Mouse (Mus musculus) left cerebral cortex, postnatal 36 days (tissue): ENCODE measurements around the gene Polr2e. TPM values are rescaled to one million over a fixed set of nuclear protein-coding genes. Genes with fewer than 3 reads are reported as not detected.
"Not testable (repeated sequence)": the region's sequence is repeated elsewhere in the genome, so short reads cannot be mapped to it uniquely, and the experiment has no call there.

ENCODE experiments used
- DNase-seq, 2 experiments: peaks; one replicate each; pipeline ENCODE4 v3.0.0; 2021 to 2022; ENCODE audit warnings: low spot score in 2 of 2, mixed read lengths in 1 of 2
- intact Hi-C: fragments of 180-260 bp; cut with DNase I; formaldehyde crosslinking; loops from one replicate; pipeline ENCODE4 v1.15.1; 2025
- total RNA-seq, 2 experiments: library from RNA; stranded (reverse); gene quantifications; 2 replicates each; pipeline ENCODE4 v1.2.3; 2021

The Polr2e gene
- total RNA-seq, 2 experiments from 2014 or later, result 69.2 to 83.6 TPM

DNA sequence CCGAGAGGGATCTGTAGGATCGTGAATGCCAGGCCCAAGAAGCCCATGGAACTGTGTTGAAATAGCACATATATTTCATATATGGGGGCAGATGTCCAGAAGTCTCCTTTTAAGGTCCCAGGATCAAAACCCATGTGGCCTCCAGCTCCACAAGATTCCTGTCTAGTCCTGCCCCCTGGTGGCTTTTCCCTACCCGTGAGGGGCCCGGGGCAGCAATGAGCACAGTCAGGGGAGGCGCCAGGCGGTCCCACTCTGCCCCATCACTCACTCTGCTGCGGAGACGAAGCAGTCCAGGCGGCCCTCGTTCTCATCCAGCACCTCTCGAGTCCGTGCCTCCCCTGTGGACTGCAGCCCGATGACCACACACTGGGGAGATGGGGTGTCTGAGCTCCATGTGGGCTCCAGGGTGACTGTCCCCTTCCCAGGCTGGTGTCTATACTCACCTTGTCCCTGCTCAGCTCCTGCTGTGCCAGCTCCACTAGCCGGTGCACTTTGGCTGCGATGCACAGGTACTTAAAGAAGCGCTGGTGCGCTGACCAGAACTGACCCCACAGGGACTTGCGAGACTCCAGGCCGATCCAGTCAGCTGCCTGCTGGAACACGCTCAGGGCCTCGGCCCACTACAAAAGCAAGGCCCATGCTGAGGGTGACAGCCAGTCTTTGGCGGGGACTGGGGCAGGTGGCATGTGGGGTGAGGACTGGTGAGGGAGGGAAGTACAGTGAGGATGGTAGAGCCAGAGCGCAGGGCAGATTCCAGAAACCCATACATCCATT, 24.5 kb upstream of the Polr2e start:
- intact Hi-C loops, result no loop called here
- DNase-seq, result no peak

DNA sequence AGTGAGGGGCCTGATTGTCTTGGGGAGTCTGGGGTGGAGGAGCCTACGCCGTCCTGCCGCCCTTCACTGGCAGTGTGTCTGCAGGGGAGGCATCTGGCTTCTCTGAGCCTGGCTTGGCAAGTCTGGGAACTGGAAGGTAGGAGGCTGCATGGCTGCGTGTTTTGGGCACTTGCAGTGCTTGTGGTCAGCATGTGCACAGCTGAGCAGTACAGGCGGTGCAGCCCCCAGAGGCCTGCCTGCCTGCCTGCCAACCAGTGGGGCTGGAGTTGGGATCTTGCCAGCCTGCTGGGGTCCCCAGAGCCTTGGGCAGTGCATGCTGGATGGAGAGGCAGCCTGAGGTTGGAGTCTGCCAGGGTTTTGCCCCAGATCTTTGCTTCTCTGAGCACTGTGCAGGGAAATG, 23.5 kb upstream of the Polr2e start:
- peak in 1 of 2 experiments; percentile 29 for DNase-seq
- intact Hi-C loops, result no loop called here

DNA sequence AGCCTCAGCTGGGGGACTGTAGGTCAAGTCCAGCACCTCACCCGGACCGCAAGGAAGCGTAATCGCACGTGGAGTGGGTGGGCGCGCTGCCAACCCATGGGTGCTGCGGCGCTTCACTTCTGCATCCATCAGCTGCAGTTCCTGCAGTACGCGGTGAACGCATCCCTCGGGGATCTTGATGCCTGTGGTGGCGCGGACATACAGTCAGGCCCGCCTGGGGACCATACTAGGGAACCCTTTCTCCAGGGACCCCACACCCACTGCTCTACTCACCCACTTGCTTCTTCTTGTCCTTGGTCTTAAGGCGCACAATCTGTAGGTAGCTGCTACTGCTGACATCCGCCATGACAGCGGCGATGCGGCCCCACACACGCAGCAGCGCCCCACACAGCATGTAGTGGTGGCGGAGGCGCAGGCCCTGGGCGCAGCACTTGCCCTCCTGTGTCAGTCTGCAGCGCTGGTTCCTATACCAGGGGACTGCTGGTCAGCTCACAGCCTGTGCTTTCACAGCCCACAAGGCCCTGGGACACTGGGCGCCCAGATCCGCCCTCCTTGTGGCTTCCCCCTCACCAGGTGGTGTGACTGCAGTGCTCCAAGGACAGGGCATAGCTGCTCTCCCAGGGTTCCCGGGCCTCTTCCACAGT, 18.2 kb upstream of the Polr2e start:
- intact Hi-C loops, result no loop called here
- peak; percentile 31 to 32 for DNase-seq

DNA sequence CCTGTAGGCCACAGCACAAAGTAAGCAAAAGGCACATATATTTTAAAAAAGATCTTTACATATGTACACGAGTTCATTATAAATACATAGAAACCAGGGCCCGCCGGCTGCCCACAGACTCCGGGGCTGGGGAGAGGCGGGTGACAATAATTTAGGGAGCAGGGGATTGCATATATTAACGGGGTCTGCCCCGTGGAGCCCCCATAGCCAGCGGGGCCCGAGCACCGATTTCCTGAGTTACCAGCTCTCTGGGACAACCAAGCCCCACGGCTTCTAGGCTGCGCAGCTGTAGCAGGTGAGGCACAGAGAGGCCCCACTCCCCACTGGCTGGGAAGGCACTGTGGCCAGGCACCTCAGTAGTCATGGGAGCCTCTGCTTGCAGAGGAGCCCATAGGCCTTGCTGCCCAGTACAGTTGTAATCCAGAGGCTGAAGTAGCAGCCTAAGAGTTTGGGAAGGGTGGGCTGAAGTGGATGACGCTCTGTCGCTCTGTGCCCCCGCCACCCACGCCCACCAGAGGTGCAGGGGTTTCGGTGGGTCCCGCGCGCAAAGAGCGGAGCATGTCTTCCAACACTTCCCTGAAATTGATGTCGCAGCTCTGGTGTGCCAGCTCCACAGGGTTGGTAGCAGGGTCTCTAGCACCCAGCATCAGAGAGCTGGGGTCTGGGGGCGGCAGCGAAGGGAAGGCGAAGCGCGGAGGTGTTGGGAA, 17.5 kb upstream of the Polr2e start:
- intact Hi-C loops, result no loop called here
- no peak for DNase-seq

DNA sequence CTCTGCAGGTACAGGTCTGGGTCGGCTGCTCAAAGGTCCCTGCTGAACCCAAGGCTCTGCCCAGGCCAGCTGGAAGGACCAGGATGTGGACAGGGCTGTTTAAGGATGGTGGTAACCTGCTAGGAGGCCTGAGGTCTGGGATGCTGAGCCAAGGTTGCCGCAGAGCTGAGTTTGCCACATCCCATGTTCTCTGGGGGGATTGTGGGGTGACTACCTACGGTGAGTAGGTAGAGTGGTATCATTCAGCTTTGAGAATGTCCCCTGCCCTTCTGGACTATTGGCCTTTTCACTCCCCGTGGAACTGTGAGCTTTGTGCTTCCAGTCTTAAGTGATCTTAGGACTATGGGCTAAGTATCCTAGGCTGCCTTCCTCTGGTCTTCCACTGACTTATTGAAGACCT, 16.9 kb upstream of the Polr2e start:
- intact Hi-C loops, result no loop called here
- DNase-seq, result no peak

DNA sequence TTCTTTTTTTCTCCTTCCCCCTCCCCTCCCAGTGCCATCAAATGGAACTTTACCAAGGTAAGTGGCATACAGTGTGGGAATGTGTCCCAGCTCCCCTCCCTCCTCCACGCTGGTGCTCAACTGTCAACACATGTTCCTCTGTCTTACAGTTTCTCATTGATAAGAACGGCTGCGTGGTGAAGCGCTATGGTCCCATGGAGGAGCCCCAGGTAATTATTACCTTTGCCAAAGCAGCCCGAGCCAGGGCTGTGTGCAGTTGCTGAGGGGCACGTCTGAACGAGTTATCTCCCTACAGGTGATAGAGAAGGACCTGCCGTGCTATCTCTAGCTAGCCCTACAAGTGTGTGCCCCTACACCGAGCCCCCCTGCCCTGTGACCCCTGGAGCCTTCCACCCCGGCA, 16.3 kb upstream of the Polr2e start:
- intact Hi-C loops, result no loop called here
- DNase-seq, result no peak

DNA sequence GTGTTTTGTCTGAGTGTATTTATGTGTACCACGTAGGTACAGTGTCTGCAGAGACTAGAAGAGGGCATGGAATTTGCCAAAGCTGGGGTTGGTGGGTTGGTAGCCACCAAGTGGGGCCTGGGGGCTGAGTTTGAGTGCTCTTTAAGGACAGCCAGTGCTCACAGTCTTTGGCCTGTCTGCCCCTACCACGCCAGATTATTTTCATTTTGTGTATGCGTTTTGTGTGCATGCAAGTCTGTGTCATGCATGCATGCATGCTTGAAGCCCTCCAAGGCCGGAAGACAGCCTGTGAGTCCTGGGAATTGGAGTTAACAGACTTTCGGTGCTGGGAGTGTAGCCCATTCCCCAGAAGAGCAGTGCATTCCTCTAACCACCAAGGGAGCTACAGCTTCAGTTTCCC, 15.8 kb upstream of the Polr2e start:
- intact Hi-C loops, result no loop called here
- no peak for DNase-seq

DNA sequence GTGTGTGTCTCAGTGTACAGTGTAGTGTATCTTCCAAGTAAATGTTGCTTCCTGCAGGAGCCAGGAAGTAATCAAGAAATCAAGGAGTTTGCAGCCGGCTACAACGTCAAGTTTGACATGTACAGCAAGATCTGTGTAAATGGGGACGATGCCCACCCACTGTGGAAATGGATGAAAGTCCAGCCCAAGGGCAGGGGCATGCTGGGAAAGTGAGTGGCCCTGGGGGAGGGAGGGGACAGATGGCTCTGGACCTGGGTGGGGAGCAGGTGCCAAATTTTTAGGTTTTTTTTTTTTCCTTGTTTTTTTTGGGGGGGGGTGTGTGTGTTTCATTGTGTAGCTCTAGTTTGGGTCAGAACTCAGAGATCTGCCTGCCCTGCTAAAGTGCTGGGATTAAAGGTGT, 15.3 kb upstream of the Polr2e start:
- not testable (repeated sequence) for DNase-seq
- intact Hi-C loops, result loop anchor here (5.0 kb wide), 1 partner anchor 57 kb away; no protein-coding TSS in a partner anchor

DNA sequence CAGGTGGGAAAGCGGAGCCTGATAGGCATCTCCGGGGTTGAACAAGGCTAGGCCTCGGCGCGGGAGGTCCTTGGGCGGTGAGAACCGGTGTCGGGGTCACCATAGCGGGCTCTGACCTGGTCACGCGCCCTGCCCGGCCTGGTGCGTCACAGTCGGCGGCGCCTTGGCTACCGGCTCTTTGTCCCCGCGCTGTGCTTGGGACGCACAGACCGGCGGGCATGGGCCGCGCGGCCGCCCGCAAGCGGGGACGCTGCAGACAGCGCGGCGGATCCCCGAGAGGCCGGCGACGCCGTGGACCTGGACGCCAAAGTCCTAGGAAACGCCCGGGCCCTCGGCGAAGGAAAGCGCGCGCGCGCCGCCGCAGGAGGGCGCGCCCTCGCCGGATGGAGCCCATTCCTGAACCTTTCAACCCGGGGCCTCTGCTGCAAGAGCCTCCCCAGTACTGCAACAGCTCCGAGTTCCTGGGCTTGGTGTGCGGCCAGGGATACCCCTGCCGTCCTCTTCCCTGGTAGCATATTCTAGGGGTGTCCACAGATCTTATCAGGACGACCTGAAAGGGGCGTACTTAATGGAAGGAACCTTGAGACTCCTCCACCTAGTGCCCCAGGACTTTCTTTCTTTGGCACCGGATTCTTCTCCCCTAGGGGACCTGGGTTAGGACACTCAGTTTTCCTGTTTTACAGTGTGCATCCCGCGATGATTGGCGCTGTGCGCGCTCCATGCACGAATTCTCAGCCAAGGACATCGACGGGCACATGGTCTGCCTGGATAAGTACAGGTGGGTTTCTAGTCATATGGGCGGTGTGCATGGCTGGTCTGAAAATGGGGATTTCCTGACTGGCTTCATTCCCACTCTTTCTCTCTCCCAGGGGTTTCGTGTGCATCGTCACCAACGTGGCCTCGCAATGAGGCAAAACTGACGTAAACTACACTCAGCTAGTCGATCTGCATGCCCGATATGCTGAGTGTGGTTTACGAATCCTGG, 14.5 kb upstream of the Polr2e start:
- intact Hi-C loops, result loop anchor here (5.0 kb wide), 1 partner anchor 58 kb away; no protein-coding TSS in a partner anchor
- peak; percentile 36 to 67 for DNase-seq

DNA sequence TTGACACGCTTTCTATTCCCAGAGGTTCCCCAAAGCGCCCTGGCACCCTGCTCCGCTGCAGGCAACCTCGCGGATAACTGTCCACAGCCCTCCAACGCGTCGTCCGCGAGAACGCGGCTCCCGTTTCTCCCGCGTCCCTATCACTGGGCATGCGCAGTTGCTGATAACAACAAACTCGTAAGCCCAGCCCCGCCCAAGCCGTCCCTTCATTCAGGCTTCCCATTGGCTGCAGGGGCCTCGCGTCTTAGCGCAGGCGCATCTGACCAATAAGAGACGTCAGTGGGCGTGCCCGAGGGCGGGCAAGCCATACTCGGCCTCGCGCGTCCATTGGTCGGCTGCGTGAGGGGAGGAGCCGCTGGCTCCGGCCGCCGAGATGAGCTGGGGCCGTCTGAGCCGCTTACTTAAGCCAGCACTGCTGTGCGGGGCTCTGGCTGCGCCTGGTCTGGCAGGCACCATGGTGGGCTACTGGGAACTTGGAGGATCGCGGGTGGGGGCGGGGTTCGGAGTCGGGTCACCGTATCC, 13.7 kb upstream of the Polr2e start:
- intact Hi-C loops, result loop anchor here (5.0 kb wide), 1 partner anchor 59 kb away; no protein-coding TSS in a partner anchor
- peak; percentile 99 to 100 for DNase-seq

DNA sequence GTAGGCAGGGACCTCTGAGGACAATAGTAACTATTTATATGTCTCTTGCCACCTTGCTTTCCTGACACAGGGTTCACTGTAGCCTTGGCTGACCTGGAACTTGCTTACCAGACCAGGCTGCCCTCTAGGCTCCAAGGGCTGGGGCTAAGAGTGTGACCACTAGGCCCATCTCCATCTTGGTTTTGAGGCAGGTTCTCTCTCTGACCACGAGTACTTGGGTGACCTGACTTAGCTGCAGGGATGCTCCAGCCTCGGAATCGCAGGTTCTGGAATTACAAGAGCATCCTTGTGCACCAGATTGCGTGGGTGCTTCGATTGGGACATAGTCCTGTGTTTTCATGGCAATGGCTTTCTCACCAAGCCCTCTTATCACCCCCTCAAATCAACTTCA, 12.8 kb upstream of the Polr2e start:
- intact Hi-C loops, result loop anchor here (5.0 kb wide), 1 partner anchor 60 kb away; no protein-coding TSS in a partner anchor
- no peak for DNase-seq

DNA sequence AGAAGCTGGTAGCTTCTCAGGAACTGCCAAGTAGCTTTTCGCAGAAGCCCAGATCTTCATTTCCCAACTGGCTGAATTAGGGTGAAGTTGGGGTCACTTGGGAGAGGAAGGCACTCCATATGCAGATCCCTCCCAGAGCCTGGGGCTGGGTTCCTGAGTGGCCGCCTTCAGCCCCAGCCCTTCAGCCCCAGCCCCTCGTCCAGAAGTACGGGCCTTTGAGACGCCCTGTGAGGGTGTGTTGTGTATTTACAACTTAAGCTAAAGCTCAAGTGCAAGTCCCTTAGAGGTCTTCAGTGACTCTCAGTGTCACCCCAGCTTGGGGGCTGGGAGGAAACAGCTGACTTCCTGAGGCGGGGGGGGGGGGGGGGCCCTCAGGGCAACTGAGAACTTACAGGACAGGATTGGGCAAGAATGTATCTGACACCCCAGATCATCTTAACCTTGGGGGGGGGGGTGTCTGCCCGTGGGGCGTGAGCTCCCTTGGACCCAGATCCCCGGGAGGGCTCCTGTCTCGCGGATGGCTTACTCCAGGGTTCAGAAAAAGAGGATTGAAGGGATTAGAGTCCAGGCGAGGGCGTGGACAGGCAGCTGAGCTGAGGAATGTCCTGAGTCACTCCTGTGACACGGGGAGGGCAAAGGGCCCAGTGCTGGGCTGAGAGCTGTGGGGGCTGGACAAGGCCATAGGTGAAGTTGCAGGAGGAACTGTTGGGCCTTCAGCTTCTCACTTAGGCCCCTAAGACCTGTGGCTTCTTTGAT, 12.2 kb upstream of the Polr2e start:
- DNase-seq, result no peak
- intact Hi-C loops, result loop anchor here (5.0 kb wide), 1 partner anchor 61 kb away; no protein-coding TSS in a partner anchor

DNA sequence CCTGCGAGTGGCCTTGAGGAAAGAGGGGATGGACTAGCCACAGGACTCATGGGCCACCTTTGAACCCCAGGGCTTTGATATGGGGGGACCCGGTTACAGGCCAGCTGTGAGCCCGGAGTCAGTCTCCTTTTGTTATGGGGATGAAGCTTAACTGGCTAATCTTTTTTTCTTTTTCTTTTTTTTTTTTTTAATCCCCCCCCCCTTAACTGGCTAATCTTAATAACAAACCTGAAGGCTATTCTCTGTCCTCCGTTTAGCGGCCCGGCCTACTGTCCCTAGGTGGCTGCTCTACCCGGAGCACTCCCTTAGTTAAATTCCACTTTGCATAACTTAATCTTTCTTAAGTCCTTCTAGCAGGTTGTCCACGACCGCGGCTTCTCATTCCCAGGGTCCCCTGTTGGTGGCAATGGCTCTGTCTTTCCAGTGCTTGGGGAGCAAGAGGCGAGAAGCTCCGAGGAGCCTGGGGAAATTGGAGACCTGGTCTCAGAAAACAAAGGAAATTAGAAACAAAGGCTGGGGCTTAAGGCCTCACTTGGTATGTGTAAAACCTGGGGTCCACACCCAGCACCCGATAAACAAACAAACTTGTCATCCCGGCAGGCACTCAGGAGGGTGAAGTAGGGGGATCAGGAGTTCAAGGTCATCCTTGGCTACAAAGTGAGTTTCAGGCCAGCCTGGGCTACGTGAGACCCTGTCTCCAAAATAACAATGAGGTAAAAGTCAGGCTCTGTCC, 11.5 kb upstream of the Polr2e start:
- intact Hi-C loops, result loop anchor here (5.0 kb wide), 1 partner anchor 61 kb away; no protein-coding TSS in a partner anchor
- no peak for DNase-seq

DNA sequence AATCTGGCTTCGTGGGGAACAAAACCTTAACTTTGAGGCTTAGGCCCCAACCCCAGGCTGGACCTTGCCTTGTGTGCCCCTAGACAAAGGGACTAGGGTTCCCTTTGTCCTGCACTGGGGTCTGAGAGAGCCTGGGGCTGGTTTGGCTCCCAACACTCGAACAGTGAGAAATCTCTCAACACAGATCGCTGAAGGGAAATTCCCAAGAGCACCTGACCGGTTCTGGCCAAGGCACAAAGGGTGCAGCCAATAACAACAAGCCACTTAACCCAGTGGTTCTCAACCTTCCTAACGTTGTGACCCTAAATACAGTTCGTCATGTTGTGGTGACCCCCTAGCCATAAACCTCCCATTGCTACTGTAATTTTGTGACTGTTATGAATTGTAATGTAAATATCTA, 10.6 kb upstream of the Polr2e start:
- intact Hi-C loops, result loop anchor here (5.0 kb wide), 1 partner anchor 62 kb away; no protein-coding TSS in a partner anchor
- DNase-seq, result no peak

DNA sequence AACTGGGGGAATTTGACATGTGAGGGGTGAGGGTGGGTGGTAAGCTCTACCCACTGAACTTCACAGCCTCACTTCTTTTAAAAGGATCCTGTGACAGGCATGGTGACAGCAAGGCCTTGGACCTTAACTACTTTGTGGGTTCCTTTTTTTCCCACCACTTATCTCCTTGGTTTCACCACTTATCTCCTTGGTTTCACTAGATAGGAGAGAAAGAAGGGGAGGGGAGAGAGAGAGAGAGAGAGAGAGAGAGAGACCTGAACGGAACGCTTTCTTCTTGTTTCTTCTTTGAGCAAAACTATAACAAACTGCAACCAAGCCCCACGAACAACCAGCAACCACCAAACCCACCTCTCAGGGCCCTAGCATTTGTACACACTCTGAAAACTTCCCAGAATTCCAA, 9.2 kb upstream of the Polr2e start:
- no peak for DNase-seq

DNA sequence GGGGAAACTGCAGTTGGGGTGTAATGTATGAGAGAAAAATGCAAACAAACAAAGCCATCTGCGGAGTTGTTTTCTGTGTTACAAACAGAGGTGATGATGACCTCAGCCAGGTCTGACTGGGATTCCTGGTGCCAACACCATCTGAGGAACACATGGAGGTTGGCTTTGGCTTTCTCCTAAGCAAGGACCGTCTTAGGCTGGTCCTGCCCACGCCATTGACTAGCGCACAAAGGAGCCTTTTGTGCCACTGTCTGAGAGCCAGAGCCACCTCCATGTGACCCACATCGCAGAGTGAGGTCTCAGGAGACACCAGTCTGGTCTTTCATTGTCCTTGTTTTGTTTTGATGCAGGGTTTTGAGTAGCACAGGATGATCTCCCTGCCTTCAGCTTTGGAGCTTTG, 8.8 kb upstream of the Polr2e start:
- no peak for DNase-seq
- intact Hi-C loops, result no loop called here

More for the DNA sequence above, 9.2 kb upstream of the Polr2e start:
- intact Hi-C loops, result no loop called here

DNA sequence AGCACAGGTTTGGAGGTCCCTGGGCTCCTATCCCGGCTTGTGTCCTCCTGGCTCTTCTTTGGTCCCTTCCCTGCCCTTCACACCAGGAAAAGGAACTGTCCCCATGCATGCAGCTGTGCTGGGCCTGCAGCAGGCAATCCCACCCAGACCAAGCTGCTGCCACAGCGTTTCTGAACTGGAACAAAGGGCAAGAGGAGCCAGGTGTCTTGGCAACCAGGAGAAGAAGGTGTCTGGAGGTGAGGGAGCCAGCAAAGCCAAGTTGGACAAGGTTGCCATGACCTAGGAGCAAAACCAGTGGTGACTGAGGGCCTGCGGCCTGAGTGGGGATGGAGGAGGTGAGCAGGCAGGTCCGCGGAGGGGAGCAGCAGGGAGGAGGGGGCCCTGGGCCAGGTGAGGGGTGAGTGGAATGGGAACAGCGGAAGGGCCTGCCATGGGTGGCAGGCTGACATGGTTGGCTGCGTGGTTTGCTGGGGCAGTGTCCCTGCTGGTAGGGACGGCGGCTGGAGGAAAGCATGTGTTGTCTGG, 7.5 kb upstream of the Polr2e start, which contains the start of gene Gpx4:
TSS of gene Gpx4 (plus strand) at position 126 of the 525 bp plus-strand sequence.
- DNase-seq, result no peak
- intact Hi-C loops, result no loop called here
